Mouse (Mus musculus): Measurements from ENCODE around the gene Pth2r.

- TF ChIP-seq CTCF (IDR thresholded peaks at IDR 0.05; ENCODE audit: borderline replicate concordance, insufficient read depth, low read depth, low read length) (no peak), POLR2A (IDR thresholded peaks at IDR 0.05; ENCODE audit: borderline replicate concordance, insufficient read depth, low read length) (no peak)
Measured at GRCm38 (mm10) chr1:65281756-65282155, at the start of gene Pth2r.
